Mouse (Mus musculus) embryo, embryonic 9.5 days (tissue): ENCODE data around the gene Gpr39.
"Not testable (repeated sequence)": the region's sequence is repeated elsewhere in the genome, so short reads cannot be mapped to it uniquely, and the experiment has no call there.

Source experiments
- DNase-seq: peaks from one replicate; pipeline ENCODE4 v3.0.0-alpha.2; 2017; ENCODE audit errors: extremely low spot score

The Gpr39 gene

GRCm38 (mm10) chr1:125676790-125677273 lies at the start of gene Gpr39:
Gene Gpr39, plus strand, starts transcription at chr1:125676995.
- DNase-seq = peak; percentile 37

GRCm38 (mm10) chr1:125639501-125640253 lies 37.1 kb upstream of the Gpr39 start:
- DNase-seq = no peak

- DNase-seq = no peak
Observed at GRCm38 (mm10) chr1:125643643-125644042, 33.2 kb upstream of the Gpr39 start.

DNA sequence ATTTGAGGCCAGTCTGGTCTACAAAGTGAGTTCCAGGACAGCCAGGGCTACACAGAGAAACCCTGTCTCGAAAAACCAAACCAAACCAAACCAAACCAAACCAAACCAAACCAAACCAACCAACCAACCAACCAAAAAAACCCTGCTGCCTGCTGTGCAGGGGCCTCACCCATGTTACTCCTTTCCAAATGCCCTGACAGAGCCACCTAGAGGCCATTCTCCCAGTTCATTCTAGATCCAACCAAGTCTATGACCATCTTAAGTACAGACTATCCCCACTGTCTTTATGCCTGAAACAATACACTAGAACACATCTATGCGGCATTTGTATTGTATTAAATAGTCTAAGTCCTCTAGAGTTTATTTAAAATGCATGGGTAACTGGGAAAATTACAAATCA lies 30.0 kb upstream of the Gpr39 start:
- DNase-seq = not testable (repeated sequence)

DNA sequence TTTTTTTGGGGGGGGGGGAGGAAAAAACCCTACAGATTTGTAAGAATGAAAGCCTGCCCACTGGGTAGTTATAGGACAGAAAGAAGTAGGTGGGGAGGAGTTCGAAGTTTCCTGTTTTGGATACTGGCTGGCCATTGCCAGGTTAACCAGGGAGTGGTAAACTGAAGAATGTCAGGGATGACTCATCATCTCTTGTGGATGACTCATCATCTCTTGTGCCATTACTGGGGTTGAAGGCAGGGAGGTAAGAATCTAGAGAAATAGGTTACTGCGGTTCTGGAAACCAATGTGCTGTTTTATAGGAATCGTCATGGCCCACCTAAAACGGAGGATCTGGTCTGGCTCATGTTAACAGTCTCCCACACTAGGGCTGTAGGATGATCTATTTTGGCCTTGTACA lies 28.8 kb upstream of the Gpr39 start:
- DNase-seq = no peak

- DNase-seq = no peak
Observed at GRCm38 (mm10) chr1:125649056-125649455, 27.7 kb upstream of the Gpr39 start.

- no peak for DNase-seq
Observed at GRCm38 (mm10) chr1:125652836-125653594, 23.8 kb upstream of the Gpr39 start.

DNA sequence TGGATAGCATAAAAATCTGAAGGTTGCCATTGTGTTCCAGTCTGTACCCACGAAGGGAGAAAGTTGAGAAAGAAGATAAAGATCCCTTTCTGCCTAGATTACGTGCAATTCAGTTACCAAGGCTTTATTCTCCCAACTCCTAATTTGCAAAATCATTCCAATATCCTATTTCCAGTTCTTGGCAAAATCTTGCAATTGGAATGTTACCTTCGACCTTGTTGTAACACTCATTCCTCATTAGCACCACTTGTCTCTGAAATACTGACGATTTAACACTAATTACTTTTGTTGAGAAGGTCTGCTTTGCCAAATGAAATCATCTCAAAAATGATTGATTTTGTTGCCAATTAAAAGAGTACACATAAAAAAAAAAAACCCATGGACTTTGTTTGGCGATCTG lies 19.4 kb upstream of the Gpr39 start:
- no peak for DNase-seq

DNA sequence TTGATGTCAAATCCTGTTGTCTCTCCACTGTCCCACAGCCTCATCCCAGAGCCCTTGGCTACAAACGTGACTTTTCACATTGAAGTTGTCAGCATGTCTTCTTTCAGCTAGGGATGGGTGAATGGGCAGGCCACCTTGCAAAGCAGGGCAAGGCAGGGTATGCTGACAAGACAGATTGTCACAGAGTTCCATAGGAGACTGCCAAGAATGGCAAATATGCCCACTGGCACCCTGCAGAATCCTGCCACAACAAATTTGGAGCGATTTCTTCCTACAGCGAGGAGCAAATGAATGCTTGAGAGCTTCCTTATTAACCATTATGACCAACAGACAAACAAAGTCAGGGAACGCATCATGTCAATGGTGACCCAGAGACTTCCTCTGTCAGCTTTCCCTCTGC lies 16.6 kb upstream of the Gpr39 start:
- DNase-seq = no peak

GRCm38 (mm10) chr1:125660901-125661300 lies 15.9 kb upstream of the Gpr39 start:
- DNase-seq = no peak

GRCm38 (mm10) chr1:125662058-125662457 lies 14.7 kb upstream of the Gpr39 start:
- no peak for DNase-seq

GRCm38 (mm10) chr1:125662660-125663059 lies 14.1 kb upstream of the Gpr39 start:
- no peak for DNase-seq

DNA sequence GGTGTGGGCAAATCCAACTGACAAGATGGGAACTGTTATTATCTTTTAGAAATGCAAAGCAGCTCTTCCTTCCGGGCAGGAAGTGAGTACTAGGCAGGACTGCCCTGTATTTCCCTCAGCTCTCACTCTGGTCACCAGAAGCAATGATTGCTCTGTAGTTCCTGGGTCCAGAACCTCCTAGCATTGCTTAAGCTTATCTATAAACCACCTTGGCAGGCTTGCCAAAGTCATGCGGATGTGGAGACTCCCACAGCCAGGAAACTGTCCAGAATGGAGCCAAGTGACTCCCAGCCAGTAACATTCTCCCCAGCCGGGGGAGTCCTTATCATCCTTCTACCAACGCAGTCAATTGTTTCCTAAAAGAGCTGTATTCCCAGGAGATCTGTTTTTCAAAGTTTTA lies 13.7 kb upstream of the Gpr39 start:
- no peak for DNase-seq

GRCm38 (mm10) chr1:125665127-125665637 lies 11.6 kb upstream of the Gpr39 start:
- DNase-seq = no peak

DNA sequence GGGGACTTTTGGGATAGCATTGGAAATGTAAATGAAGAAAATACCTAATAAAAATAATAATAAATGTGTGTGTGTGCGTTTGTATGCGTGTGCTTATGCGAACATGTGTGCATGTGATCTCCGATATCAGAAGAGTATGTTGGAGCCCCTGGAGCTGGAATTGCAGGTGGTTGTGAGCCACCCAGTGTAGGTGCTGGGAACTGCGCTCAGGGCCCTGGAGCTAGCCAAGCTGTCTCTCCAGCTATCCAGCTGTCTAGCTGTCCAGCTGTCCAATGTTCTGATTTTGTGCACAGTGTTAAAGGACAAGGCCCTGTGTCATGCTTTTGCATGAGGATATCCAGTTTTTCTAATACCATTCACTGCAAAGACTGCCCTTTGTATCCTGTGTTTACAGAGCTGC lies 7.8 kb upstream of the Gpr39 start:
- no peak for DNase-seq

- DNase-seq = no peak
Observed at GRCm38 (mm10) chr1:125675186-125675585, 1.6 kb upstream of the Gpr39 start.

DNA sequence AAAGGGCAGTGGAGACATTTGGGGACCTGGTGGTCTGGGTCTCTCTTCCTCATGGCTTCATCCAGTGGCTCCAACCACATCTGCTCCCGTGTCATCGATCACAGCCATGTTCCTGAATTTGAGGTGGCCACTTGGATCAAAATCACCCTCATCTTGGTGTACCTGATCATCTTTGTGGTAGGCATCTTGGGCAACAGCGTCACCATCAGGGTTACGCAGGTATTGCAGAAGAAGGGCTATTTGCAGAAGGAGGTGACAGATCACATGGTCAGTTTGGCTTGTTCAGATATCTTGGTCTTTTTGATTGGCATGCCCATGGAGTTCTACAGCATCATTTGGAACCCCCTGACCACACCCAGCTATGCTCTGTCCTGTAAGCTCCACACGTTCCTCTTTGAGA lies 491 bp downstream of the Gpr39 start:
- DNase-seq = no peak

GRCm38 (mm10) chr1:125679522-125680077 lies 2.8 kb downstream of the Gpr39 start:
- DNase-seq = no peak

- no peak for DNase-seq
Observed at GRCm38 (mm10) chr1:125684423-125684822, 7.6 kb downstream of the Gpr39 start.

DNA sequence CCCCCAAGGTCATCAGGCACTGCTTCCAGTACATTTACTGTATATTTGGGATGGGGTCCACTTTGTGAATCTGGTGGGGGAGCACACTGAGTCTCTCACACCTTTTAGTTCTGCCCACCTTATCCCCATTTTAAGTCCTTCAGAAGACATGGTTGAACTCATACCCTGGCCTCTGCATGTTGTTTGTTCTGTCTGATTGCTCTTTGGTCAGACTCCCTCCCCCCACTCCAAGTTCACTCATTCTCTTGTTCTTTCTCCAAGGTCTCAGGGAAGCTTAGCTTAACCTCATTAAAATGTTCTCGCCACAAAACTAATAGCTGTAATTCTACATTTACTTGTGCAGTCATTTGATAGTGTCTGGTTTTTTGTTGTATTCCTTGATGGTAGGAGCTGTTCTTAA lies 8.5 kb downstream of the Gpr39 start:
- no peak for DNase-seq

DNA sequence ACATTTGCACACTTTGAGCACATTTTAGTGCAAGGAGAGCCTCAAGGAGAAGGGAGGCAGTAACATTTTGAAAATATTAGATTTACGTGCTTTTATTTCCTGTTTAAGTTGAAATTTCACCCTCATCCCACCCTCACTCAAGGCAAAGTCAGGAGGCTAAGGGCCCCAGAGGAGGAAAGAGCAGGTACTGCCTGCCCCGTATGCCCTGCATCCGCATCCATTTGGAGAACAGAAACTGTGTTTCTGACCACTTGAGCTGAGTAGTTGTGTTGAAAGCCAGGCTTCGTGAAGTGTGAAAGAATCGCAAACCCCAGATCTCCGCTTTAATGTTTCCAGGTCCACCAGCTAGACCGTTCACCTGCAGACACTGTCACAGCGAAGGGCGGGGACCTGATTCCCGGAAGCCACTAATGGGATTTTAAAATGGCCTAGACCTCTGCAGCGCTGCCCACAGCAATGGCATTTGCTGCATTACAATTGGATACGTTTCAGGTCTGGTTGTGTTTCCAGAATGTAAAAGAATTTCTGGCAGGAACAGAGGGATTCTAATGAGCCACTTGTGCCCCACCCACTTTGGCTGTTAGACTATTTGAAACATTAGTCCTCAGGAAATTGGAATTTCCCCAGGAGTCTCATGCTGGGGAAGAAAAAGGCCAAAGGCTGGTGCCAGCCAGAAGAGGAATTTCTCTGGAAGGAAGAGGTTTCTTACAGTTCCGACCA lies 11.1 kb downstream of the Gpr39 start:
- no peak for DNase-seq

GRCm38 (mm10) chr1:125693541-125693940 lies 16.7 kb downstream of the Gpr39 start:
- DNase-seq = no peak
